Mouse (Mus musculus) granulocyte monocyte progenitor cell, adult 5-6 weeks (primary cell): ENCODE measurements at regions not wholly inside any gene's neighbourhood (a gene's known extent, or its start where the extent isn't known, plus 50 kb on each side); places are given as distances from the start of the nearest gene placed in this dataset.
"Not testable (repeated sequence)": the region's sequence is repeated elsewhere in the genome, so short reads cannot be mapped to it uniquely, and the experiment has no call there.

Experiments used
- ATAC-seq: replicated peaks from 2 replicates; pipeline ENCODE4 v1.8.0; 2016; ENCODE audit warnings: mild to moderate bottlenecking, moderate TSS enrichment, inconsistent platforms; ENCODE audit not compliant: poor library complexity, severe bottlenecking

DNA sequence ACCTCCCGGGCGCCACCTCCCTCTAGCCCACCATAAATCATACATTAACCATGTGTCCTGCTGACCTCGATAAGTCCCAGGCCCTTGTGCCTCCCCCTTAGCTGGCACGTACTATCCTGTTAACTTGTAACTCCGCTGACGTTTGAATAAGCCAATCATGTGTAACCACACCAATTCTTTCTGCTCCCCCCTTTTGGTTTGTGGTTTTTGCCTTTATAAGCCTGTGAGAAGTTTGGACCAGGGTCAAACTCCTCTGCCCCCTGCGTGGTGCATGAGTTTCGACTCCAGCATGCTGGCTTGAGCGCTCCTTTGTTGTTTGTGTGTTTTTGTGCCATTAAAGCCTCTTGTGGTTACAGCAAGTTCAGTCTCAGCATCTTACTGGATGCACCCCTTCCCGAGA is 138.4 kb upstream of the Samt2 start:
- ATAC-seq, result not testable (repeated sequence)

DNA sequence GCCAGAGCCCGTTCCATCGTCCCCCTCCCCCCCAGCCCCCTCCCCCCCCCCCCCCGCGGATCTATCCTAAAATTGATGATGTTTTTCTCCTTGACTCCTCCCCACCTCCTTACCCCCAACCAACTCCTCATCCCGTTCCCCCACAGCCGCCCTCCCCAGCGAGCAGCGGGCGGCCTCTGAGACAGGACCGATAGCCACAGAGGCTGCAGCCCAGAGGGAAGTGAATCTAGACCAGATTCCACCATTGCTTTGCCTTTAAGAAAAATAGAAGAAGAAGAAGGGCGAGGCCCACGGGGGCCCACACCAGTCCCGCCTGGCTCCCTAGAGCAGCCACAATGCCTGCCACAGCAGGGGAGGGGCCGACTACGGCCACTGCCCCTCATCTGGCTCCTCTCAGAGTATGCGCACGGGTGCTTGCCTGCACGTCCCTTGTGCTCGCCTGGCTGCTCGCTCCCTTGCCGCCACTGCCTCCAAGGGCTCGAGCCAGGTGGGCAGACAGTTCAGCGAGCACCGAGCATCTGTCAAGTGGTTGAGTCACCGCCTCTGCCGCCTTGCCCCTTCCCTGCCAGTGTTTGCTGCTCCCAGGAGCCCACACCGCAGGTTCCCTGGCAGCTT is 134.6 kb upstream of the Samt2 start:
- ATAC-seq, result no peak

DNA sequence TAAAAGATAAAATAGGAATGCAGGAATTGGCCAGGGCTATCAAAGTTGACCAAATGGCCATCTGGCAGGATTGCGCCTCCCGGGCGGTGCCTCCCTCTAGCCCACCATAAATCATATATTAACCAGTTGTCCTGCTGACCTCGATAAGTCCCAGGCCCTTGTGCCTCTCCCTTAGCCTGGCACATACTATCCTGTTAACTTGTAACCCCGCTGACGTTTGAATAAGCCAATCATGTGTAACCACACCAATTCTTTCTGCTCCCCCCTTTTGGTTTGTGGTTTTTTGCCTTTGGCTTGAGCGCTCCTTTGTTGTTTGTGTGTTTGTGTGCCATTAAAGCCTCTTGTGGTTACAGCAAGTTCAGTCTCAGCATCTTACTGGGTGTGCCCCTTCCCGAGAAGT is 133.4 kb upstream of the Samt2 start:
- ATAC-seq, result not testable (repeated sequence)

DNA sequence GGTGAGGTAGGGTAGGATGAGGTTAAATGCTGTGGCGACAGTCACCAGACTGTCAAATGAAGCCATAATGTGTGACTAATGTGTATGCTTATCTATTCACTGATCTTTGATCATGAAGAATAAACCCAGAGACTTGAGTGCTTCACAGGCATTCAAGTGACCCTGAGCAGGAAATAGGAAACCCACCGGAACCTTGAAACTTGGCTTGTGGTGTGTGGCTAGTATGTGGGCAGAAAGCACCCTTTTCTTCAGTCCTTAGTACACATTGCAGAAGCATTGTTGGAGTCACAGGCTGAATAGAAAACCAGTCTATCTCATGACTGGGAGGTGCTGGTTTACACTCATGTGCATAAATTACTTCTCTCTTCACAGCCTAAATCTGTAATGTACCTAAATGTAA is 91.4 kb upstream of the Samt2 start:
- peak; percentile 62 for ATAC-seq
